Mouse (Mus musculus) frontal cortex, postnatal 36 days (tissue): ENCODE data around the gene Sox6.

Experiments
- DNase-seq, 2 experiments: peaks; one replicate each; pipeline ENCODE4 v3.0.0; 2022; ENCODE audit warnings: low spot score in 2 of 2

Sox6 gene

GRCm38 (mm10) chr7:115985716-115986115 is 52.9 kb downstream of the Sox6 start:
- no peak for DNase-seq

- DNase-seq = no peak
Observed at GRCm38 (mm10) chr7:115984076-115984475, 54.5 kb downstream of the Sox6 start.

- DNase-seq = no peak
Observed at GRCm38 (mm10) chr7:115979813-115980512, 58.6 kb downstream of the Sox6 start.

- no peak for DNase-seq
Observed at GRCm38 (mm10) chr7:115974518-115974917, 64.1 kb downstream of the Sox6 start.

DNA sequence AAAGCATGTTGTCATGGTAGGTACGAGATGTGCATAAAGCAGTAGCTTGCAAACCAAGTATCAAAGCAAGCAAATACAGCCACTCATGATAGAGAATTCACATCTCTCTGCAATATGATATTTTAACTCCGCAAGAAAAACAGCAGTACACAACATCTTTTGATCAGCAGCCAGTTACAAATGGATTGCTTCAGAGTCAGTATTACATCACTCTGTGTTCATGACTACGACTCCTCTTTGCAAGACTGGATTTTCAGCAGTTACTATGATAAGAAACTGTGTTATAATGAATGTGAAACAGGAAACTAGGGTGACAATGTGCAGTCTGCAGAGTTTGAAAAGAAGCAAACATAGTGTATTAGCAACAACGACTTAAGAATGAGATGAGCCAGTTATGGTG is 71.4 kb downstream of the Sox6 start:
- DNase-seq = peak in 1 of 2 experiments; percentile 3

- DNase-seq = peak; percentile 32 to 72
Observed at GRCm38 (mm10) chr7:115966181-115966580, 72.4 kb downstream of the Sox6 start.

DNA sequence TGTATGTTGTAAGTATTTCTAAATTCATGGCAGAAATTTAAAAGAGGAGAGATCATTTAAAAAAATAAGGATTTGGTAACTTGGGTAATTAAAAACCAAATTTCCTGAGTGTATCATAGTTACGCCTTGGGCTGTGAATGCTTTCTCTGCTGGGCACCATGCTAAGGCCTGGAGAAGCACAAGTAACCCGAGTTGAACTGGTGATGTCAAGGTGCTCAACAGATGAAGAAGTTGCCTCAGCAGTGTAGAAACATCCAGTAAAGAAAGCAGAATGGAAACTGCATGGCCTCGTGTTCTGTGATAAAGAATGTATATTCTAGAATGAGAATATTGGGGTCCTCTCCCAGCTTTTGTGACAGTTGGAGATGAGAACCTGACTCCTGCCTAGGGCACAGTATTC is 85.5 kb downstream of the Sox6 start:
- no peak for DNase-seq

- no peak for DNase-seq
Observed at GRCm38 (mm10) chr7:115952235-115952634, 86.4 kb downstream of the Sox6 start.

GRCm38 (mm10) chr7:115951689-115952088 is 86.9 kb downstream of the Sox6 start:
- DNase-seq = no peak

GRCm38 (mm10) chr7:115947916-115948315 is 90.7 kb downstream of the Sox6 start:
- no peak for DNase-seq

DNA sequence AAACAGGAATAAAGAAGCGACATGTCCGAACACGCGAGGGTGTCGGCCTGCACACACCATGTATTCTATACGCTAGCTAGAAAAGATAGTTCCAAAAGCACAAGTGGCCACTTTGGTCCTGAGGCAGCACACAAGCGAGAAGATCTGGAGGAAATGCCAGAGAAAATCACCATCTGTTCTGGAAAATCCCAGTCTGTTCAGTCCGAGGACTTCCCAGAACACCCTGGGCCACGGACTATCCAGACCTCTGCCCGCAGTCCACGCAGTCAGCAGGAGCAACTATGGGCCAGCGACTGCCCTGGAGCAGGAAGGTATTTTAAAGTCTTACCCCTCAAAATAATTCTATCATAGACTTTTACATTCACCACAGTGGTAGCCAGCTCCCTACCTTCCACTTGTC is 92.0 kb downstream of the Sox6 start:
- no peak for DNase-seq

GRCm38 (mm10) chr7:115945516-115945915 is 93.1 kb downstream of the Sox6 start:
- DNase-seq = no peak

DNA sequence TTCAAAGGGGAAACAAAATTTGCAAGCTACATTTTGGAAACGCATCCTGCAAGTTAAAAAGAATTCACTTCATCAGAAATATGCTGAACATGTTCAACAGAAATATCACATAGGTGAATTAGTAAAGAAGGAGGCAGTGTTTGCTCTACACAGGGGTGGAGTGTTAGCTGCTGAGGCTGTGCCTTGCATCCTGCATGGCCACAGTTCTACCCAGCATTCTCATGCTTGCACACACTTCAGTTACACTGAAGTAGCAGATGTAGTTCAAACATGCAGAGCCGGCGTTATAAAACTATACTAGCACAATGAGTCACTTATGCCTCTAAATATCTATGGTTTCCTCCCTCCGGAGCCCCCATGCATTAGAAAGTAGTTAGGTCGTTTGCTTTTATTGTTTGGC is 94.3 kb downstream of the Sox6 start:
- DNase-seq = no peak

DNA sequence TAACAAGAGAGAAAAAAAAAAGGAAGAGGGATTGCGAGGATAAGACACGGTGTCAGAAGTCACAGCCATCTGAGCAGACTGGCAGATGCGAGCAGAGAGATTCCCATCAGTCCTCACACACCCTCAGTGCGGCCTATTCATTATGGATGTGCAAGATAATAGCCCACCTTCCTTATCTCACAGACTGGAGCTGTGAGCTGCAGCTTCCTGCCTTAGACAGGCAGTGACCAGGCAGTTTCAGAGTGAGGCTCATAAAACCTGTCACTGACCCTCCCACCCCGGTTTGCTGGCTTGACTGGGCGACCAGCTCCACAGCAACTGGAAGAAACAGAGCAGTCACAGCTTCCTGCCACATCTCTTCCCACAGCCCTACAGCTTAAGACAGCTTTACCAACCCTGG is 96.8 kb downstream of the Sox6 start:
- no peak for DNase-seq

- DNase-seq = no peak
Observed at GRCm38 (mm10) chr7:115939292-115939691, 99.3 kb downstream of the Sox6 start.

DNA sequence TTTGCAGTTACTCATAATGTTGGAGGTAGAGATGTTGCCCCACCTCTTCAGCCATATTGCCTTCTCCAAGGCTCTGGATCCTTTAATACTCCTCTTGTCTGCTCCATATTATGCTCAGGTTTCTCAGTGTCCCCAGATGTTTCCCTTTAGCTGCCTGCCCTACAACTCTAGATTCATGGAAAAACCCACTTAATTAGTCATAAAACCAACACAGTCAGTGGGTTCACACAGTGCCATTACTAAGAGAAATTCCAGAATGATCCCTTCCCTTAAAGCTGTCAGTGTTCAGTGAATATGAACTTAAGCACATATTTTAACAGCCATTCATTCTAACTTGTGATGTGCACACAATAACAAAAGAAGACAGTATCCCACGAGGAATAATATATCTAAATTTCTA is 101.7 kb downstream of the Sox6 start:
- DNase-seq = no peak

DNA sequence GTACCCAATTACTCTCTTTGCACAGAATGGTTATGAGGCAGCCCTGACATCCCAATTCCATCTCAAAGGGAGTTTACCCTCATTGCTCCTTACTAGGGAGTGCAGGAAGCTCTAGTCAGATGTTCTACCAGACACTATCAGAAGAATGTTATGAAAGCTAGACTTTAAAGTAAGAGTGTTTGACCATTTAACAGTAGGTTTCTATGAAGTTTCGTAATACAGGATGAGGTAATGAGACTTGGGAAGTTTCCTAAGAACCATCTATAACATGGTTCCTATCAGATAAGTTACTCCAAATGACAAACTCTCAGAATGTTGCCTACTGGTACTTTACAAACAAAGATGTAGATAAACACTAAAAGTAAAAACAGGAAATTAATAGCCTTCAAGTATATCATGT is 123.3 kb downstream of the Sox6 start:
- DNase-seq = no peak

- no peak for DNase-seq
Observed at GRCm38 (mm10) chr7:115910313-115910712, 128.3 kb downstream of the Sox6 start.

GRCm38 (mm10) chr7:115904798-115905207 is 133.8 kb downstream of the Sox6 start:
- no peak for DNase-seq

GRCm38 (mm10) chr7:115903931-115904797 is 134.4 kb downstream of the Sox6 start:
- DNase-seq = no peak

DNA sequence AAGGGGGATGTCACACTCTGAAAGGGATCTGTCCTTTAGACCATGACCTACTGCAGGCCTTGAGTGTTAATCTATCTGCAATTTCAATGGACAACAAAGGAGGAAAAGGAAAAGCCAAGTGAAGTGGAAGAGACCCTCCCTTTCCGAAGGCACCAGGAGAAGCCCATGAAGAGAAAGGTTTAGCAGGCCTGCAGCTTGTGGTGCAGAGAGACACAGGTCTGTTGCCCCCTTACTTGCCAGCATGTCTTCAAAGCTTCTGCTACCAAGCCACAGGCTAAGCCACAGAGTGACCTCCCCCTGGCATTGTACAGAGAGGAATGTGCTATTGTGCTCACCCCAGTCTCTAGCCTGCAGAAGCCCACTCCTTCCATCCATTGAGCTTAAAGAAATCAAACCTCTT is 135.2 kb downstream of the Sox6 start:
- no peak for DNase-seq

- DNase-seq = no peak
Observed at GRCm38 (mm10) chr7:115895831-115896230, 142.8 kb downstream of the Sox6 start.

DNA sequence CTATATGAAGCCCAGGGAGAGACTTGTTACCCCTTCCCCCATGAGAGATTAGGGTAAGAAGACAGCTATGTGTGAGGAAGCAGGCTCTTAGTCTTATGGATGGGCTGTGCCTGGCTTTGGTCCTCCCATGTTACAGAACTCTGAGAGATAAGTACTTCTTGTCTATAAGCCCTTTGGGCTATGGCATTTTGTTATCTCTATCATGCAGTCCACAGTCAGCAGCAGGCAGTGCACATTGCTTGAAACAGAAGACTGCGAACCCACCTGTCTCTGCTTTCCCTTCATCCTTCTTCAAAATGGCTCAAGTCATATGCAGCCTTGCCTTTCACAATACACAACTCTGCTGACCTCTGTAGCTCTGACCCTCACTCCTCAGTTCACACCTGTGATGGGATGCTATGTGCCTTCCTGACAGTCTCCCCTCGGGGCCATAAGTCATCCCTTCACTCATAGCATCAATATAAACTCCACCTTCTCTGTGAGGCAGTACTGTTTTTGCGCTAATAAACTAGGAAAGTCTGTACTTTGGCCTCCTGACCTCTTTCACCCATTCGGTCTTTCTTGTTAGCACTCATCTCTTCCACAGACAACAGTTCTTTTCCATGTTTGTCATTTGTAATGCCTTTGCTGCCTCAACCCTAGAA is 143.4 kb downstream of the Sox6 start:
- no peak for DNase-seq
